Mouse (Mus musculus) intestine, embryonic 16.5 days (tissue): Measurements from ENCODE around the gene Car6. TPM values are rescaled to one million over a fixed set of nuclear protein-coding genes. Genes with fewer than 3 reads are reported as not detected.

ENCODE experiments used
- ATAC-seq: fragments of 200-750 bp; cut with Nextera tagmentation; 2 replicates; pipeline ENCODE4 v1.8.0; 2017; ENCODE audit warnings: moderate TSS enrichment, moderate library complexity
- H3K27ac ChIP-seq: fragments of 300-500 bp; sonication (generic); 2 replicates; pipeline ENCODE4 v1.5.1; 2014; ENCODE audit warnings: mild to moderate bottlenecking, low read length
- H3K27me3 ChIP-seq: fragments of 300-500 bp; sonication (generic); replicated peaks from 2 replicates; pipeline ENCODE4 v1.6.1; 2014; ENCODE audit warnings: low read length, control low read depth, mixed read lengths; ENCODE audit not compliant: control insufficient read depth, insufficient read depth
- H3K36me3 ChIP-seq: fragments of 300-500 bp; sonication (generic); 2 replicates; pipeline ENCODE4 v1.6.1; 2014; ENCODE audit warnings: low read length, control low read depth; ENCODE audit not compliant: control insufficient read depth, insufficient read depth
- H3K4me1 ChIP-seq: fragments of 300-500 bp; sonication (generic); 2 replicates; pipeline ENCODE4 v1.6.1; 2014; ENCODE audit warnings: low read length, control low read depth, mixed read lengths; ENCODE audit not compliant: control insufficient read depth, insufficient read depth
- H3K4me2 ChIP-seq: fragments of 300-500 bp; sonication (generic); 2 replicates; pipeline ENCODE4 v1.6.1; 2014; ENCODE audit warnings: low read depth, low read length, control low read depth
- H3K4me3 ChIP-seq: fragments of 300-500 bp; sonication (generic); 2 replicates; pipeline ENCODE4 v1.5.1; 2014; ENCODE audit warnings: mild to moderate bottlenecking, low read length
- H3K9ac ChIP-seq: fragments of 300-500 bp; sonication (generic); 2 replicates; pipeline ENCODE4 v1.6.1; 2014; ENCODE audit warnings: low read depth, low read length
- H3K9me3 ChIP-seq: fragments of 300-500 bp; sonication (generic); 2 replicates; pipeline ENCODE4 v1.6.1; 2016; ENCODE audit warnings: low read length, control low read depth; ENCODE audit not compliant: control insufficient read depth
- WGBS: fragments of 180-500 bp; shearing (Covaris S2); extraction: QIAGEN DNeasy Blood & Tissue Kit; methylation state at CpG from one replicate; pipeline ENCODE4 v1.1.7; 2014; 5-methylcytosine and 5-hydroxymethylcytosine counted together
- polyA plus RNA-seq: library from polyadenylated mRNA; unstranded; fragments of >200 nt; fragmentation: Nextera tagmentation; extraction: Ambion mirVana; gene quantifications from 2 replicates; pipeline ENCODE4 v1.2.1, GENCODE M21; 2015

Gene Car6
- polyA plus RNA-seq, 1 experiment from 2014 or later = not detected

- H3K27ac ChIP-seq = no peak overlapping the region
- H3K36me3 ChIP-seq = no peaks in the 10 kb centered on the region
- H3K4me1 ChIP-seq = no peaks in the 10 kb centered on the region; the same call in 1 of the 2 replicates
- no peak overlapping the region for H3K4me2 ChIP-seq
- no peak for ATAC-seq
- H3K4me3 ChIP-seq = no peak overlapping the region
- WGBS = 95% methylated on average over 5 of the region's 5 CpGs
- no peak overlapping the region for H3K9ac ChIP-seq
- H3K9me3 ChIP-seq = no peaks in the 10 kb centered on the region
- H3K27me3 ChIP-seq = no peaks in the 10 kb centered on the region
Observed at GRCm38 (mm10) chr4:150209751-150210150, 8.6 kb upstream of the Car6 start.

GRCm38 (mm10) chr4:150204877-150205276 lies 3.7 kb upstream of the Car6 start:
- no peak overlapping the region for H3K4me2 ChIP-seq
- H3K9ac ChIP-seq = no peak overlapping the region
- H3K36me3 ChIP-seq = no peaks in the 10 kb centered on the region
- no peaks in the 10 kb centered on the region for H3K27me3 ChIP-seq
- H3K27ac ChIP-seq = no peak overlapping the region
- H3K4me3 ChIP-seq = no peak overlapping the region
- peaks cover 8% of the 10 kb centered on the region; the same call in 1 of the 2 replicates for H3K4me1 ChIP-seq
- no peak for ATAC-seq
- no peaks in the 10 kb centered on the region for H3K9me3 ChIP-seq
- WGBS = 67% methylated on average over 3 of the region's 3 CpGs

GRCm38 (mm10) chr4:150202702-150203101 lies 1.6 kb upstream of the Car6 start:
- H3K4me2 ChIP-seq = no peak overlapping the region
- no peak overlapping the region for H3K4me3 ChIP-seq
- no peak overlapping the region for H3K27ac ChIP-seq
- ATAC-seq = peak; percentile 82
- no peaks in the 10 kb centered on the region for H3K27me3 ChIP-seq
- peaks cover 8% of the 10 kb centered on the region; the same call in 1 of the 2 replicates for H3K4me1 ChIP-seq
- no peaks in the 10 kb centered on the region for H3K9me3 ChIP-seq
- 63% methylated on average over 5 of the region's 5 CpGs for WGBS
- no peaks in the 10 kb centered on the region for H3K36me3 ChIP-seq
- H3K9ac ChIP-seq = no peak overlapping the region

GRCm38 (mm10) chr4:150198268-150198667 lies 2.9 kb downstream of the Car6 start:
- ATAC-seq = no peak
- Histone ChIP-seq H3K4me1 (peaks cover 8% of the 10 kb centered on the region; the same call in 1 of the 2 replicates), H3K4me2 (no peak overlapping the region), H3K27ac (no peak overlapping the region), H3K9ac (no peak overlapping the region), H3K27me3 (no peaks in the 10 kb centered on the region), H3K36me3 (no peaks in the 10 kb centered on the region), H3K9me3 (no peaks in the 10 kb centered on the region), H3K4me3 (no peak overlapping the region)
- WGBS = 71% methylated on average over 9 of the region's 9 CpGs

GRCm38 (mm10) chr4:150193915-150194314 lies 7.2 kb downstream of the Car6 start:
- Histone ChIP-seq H3K36me3 (no peaks in the 10 kb centered on the region), H3K4me2 (no peak overlapping the region), H3K9me3 (no peaks in the 10 kb centered on the region), H3K4me3 (no peak overlapping the region), H3K27ac (no peak overlapping the region), H3K27me3 (no peaks in the 10 kb centered on the region), H3K9ac (no peak overlapping the region), H3K4me1 (no peaks in the 10 kb centered on the region)
- no peak for ATAC-seq
- 42% methylated on average over 1 of the region's 1 CpGs for WGBS

- H3K9me3 ChIP-seq = no peaks in the 10 kb centered on the region
- H3K27ac ChIP-seq = no peak overlapping the region
- no peak overlapping the region for H3K9ac ChIP-seq
- no peaks in the 10 kb centered on the region for H3K27me3 ChIP-seq
- WGBS = 75% methylated on average over 6 of the region's 6 CpGs
- ATAC-seq = no peak
- H3K4me2 ChIP-seq = no peak overlapping the region
- no peaks in the 10 kb centered on the region for H3K4me1 ChIP-seq
- H3K36me3 ChIP-seq = no peaks in the 10 kb centered on the region
- no peak overlapping the region for H3K4me3 ChIP-seq
Observed at GRCm38 (mm10) chr4:150192199-150192598, 8.9 kb downstream of the Car6 start.

GRCm38 (mm10) chr4:150188236-150188635 lies 12.9 kb downstream of the Car6 start:
- ATAC-seq = peak; percentile 60
- Histone ChIP-seq H3K27ac (no peak overlapping the region), H3K4me2 (no peak overlapping the region; the same call in 1 of the 2 replicates), H3K9me3 (no peaks in the 10 kb centered on the region), H3K4me1 (no peaks in the 10 kb centered on the region), H3K27me3 (no peaks in the 10 kb centered on the region), H3K9ac (no peak overlapping the region), H3K4me3 (no peak overlapping the region), H3K36me3 (no peaks in the 10 kb centered on the region)
- 47% methylated on average over 11 of the region's 11 CpGs for WGBS

- ATAC-seq = no peak
- H3K36me3 ChIP-seq = no peaks in the 10 kb centered on the region
- H3K4me2 ChIP-seq = no peak overlapping the region
- no peaks in the 10 kb centered on the region for H3K9me3 ChIP-seq
- no peak overlapping the region for H3K4me3 ChIP-seq
- H3K27me3 ChIP-seq = no peaks in the 10 kb centered on the region
- no peak overlapping the region for H3K9ac ChIP-seq
- H3K27ac ChIP-seq = no peak overlapping the region
- 84% methylated on average over 7 of the region's 7 CpGs for WGBS
- no peaks in the 10 kb centered on the region for H3K4me1 ChIP-seq
Observed at GRCm38 (mm10) chr4:150181304-150181703, 19.8 kb downstream of the Car6 start.

GRCm38 (mm10) chr4:150178131-150178530 lies 23.0 kb downstream of the Car6 start:
- Histone ChIP-seq H3K27me3 (no peaks in the 10 kb centered on the region), H3K27ac (no peak overlapping the region), H3K36me3 (no peaks in the 10 kb centered on the region), H3K4me1 (no peaks in the 10 kb centered on the region), H3K4me2 (no peak overlapping the region), H3K9ac (no peak overlapping the region), H3K9me3 (no peaks in the 10 kb centered on the region), H3K4me3 (no peak overlapping the region)
- 52% methylated on average over 4 of the region's 4 CpGs for WGBS
- ATAC-seq = no peak

- Histone ChIP-seq H3K4me2 (no peak overlapping the region), H3K4me3 (no peak overlapping the region), H3K9ac (no peak overlapping the region), H3K36me3 (no peaks in the 10 kb centered on the region), H3K27ac (no peak overlapping the region), H3K27me3 (no peaks in the 10 kb centered on the region), H3K9me3 (no peaks in the 10 kb centered on the region), H3K4me1 (no peaks in the 10 kb centered on the region)
- ATAC-seq = no peak
- WGBS = 73% methylated on average over 8 of the region's 8 CpGs
Observed at GRCm38 (mm10) chr4:150177122-150177521, 24.0 kb downstream of the Car6 start.
